Mouse (Mus musculus) heart, postnatal 0 days (tissue): ENCODE data around the gene Tmem151a.

ENCODE experiments used
- CTCF ChIP-seq: IDR thresholded peaks from 2 replicates; pipeline ENCODE4 v1.5.1; 2016; ENCODE audit warnings: antibody characterized with exemption, control low read depth, low read depth
- EP300 ChIP-seq: IDR thresholded peaks from 2 replicates; pipeline ENCODE4 v1.6.1; 2016; ENCODE audit warnings: antibody characterized with exemption, low read depth

DNA sequence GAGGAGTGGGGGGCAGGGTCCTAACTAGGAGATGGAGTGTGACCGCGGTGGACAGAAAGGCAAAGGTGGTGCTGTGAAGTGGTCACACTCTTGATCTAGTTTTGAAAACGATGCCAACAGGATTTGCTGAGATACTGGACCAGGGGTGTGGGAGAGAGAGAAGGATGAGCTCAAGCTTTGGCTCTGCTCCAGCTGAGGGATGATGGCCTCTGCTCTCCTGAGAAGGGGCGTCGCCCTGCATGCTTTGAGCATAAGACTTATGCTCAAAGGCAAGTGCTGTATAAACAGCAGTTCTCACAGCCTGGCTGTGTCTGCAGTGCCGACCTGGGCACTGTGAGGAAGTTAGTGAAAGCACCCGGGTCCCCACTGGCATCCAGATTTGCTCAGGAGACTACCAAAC, 20.2 kb downstream of the Tmem151a start:
- TF ChIP-seq CTCF (no peak), EP300 (no peak)
